Mouse (Mus musculus): ENCODE data around the gene 2010111I01Rik.

- TF ChIP-seq POLR2A (IDR thresholded peaks at IDR 0.05; ENCODE audit: low read depth, low read length) (no peak), CTCF (IDR thresholded peaks at IDR 0.05; ENCODE audit: extremely low read depth, insufficient read depth, insufficient read length, insufficient replicate concordance) (no peak)
These were observed 32.2 kb upstream of the 2010111I01Rik start for GRCm38 (mm10) chr13:62932452-62932851.
